Mouse (Mus musculus) kidney, adult 2 months (tissue): Measurements from ENCODE around the gene Gtf3c5. TPM values are rescaled to one million over a fixed set of nuclear protein-coding genes. Genes with fewer than 3 reads are reported as not detected.

Experiments used
- DNase-seq: peaks from one replicate; pipeline ENCODE4 v3.0.0; 2021
- H3K27ac ChIP-seq: fragments of 200-500 bp; 2 replicates; pipeline ENCODE4 v1.5.1; 2012; ENCODE audit warnings: low read depth, low read length, control low read depth, inconsistent platforms; ENCODE audit not compliant: insufficient read depth
- H3K27me3 ChIP-seq: fragments of 200-500 bp; replicated peaks from 2 replicates; pipeline ENCODE4 v1.6.1; 2012; ENCODE audit warnings: mild to moderate bottlenecking, moderate library complexity, low read length, inconsistent platforms; ENCODE audit not compliant: control insufficient read depth, insufficient read depth
- H3K36me3 ChIP-seq: fragments of 200-500 bp; 2 replicates; pipeline ENCODE4 v1.6.1; 2012; ENCODE audit warnings: mild to moderate bottlenecking, moderate library complexity, low read length, inconsistent platforms; ENCODE audit not compliant: control insufficient read depth, insufficient read depth
- H3K4me1 ChIP-seq: fragments of 200-500 bp; 2 replicates; pipeline ENCODE4 v1.6.1; 2011; ENCODE audit warnings: low read length; ENCODE audit not compliant: control insufficient read depth, insufficient read depth
- H3K4me3 ChIP-seq: fragments of 200-500 bp; 2 replicates; pipeline ENCODE4 v1.5.1; 2011; ENCODE audit warnings: mild to moderate bottlenecking, low read depth, low read length, control low read depth; ENCODE audit not compliant: insufficient read depth
- CTCF ChIP-seq: fragments of 200-500 bp; conservative IDR thresholded peaks from 2 replicates; pipeline ENCODE4 v1.5.1; 2011; ENCODE audit warnings: low read depth, mild to moderate bottlenecking, control low read depth, low read length, moderate library complexity, mixed read lengths; ENCODE audit not compliant: insufficient read depth, insufficient read length
- POLR2A ChIP-seq: fragments of 200-500 bp; IDR thresholded peaks from one replicate; pipeline ENCODE4 v1.6.1; 2011; ENCODE audit warnings: low read depth, low read length, control low read depth
- WGBS: fragments of 180-500 bp; shearing (Covaris S2); methylation state at CpG from one replicate; pipeline ENCODE4 v1.1.7; 2018; 5-methylcytosine and 5-hydroxymethylcytosine counted together
- polyA plus RNA-seq: library from polyadenylated mRNA; depleted of rRNA; stranded (reverse); fragments of >200 nt; gene quantifications from 2 replicates; pipeline ENCODE4 v1.2.3, GENCODE M21; 2012

The Gtf3c5 gene
- polyA plus RNA-seq, 1 experiment: 20.8 TPM

DNA sequence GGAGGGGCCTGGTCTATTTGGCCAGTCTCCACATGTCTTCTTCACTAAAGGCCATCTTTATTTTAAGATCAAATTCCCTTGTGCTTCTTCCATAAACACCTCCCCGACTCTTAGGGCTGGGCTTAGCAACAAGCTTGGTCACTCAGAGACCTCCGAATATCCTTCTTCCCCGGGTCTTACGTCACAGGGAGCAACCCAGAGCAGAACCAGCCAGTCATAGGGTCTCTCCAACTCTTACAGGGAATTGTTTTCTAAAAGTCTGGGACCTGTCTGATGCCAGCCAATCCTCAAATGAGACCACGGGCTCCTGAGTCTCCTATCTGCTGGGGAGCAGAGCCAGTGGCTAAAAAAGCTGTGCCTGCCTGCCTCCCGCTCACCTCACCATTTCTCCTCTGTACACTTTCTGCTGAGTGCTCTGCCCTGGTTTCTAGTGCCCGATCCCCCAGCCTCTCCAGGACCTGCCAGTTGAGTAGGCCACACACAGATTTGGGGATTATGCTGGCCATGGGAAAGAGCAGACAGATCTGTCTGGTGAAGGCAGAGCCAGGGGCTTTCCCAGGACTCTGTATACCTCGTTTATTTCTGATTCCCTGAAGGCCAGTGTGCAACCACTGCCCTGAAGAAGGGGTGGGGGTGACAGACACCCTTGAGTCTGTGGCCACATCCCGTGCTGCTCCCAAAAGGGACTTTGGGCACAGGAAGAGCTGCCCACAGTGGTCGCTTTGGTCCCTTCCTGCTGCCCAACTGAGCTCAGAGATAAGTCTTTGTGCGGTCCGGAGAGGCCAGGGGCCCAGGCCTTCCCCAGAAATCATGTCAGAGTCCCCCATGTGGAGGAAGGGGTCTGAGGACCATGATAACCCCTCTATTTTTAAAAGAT lies 15.4 kb upstream of the Gtf3c5 start:
- no peak overlapping the region for H3K4me3 ChIP-seq
- H3K27ac ChIP-seq: no peak overlapping the region
- WGBS: 66% methylated on average over 12 of the region's 12 CpGs
- no peak for DNase-seq
- H3K27me3 ChIP-seq: no peaks in the 10 kb centered on the region
- H3K4me1 ChIP-seq: no peaks in the 10 kb centered on the region
- H3K36me3 ChIP-seq: no peaks in the 10 kb centered on the region
- TF ChIP-seq CTCF: no peak

DNA sequence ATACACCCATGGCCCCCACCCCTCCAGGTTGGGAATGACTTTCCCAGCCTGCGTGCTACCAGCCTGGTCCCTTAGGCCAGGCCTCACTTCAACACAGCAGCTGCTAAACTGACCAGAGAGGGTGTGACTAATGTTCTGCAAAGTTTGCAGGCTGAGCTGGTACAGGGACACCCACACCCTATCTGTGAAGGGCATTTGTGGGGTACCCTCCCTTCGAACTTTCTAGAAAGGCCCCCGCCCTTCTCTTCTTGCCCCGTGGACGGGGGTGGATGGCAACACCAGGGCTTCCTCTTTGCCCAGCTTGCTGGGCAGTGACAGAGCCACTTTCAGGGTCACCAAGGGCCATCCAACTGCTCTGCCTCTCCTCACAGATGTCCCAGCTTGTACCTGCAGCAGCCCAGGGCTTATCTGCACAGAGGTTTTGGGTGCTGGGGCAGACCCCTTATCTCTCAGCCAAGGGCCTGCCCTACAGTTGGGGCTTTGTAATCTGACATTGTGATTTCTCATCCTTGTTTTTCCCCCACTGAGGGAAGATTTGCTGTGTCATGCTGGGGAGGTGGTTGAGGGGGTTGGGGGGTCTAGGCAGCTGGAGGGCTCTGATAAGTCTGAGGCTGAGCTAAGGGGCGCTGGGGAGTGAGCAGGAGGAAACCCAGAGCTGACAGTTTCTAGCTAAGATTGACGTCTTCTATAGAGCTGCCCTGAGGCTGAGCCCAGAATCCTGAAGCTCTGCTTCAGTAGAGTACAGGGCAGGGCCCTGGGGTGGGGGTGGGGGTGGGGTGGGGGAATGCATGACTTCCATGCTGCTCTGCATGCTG lies 14.4 kb upstream of the Gtf3c5 start:
- no peak for DNase-seq
- H3K27ac ChIP-seq: no peak overlapping the region
- no peaks in the 10 kb centered on the region for H3K4me1 ChIP-seq
- no peak overlapping the region for H3K4me3 ChIP-seq
- H3K36me3 ChIP-seq: no peaks in the 10 kb centered on the region
- no peak for TF ChIP-seq POLR2A
- no peak for TF ChIP-seq CTCF
- 81% methylated on average over 7 of the region's 7 CpGs for WGBS
- no peaks in the 10 kb centered on the region for H3K27me3 ChIP-seq

DNA sequence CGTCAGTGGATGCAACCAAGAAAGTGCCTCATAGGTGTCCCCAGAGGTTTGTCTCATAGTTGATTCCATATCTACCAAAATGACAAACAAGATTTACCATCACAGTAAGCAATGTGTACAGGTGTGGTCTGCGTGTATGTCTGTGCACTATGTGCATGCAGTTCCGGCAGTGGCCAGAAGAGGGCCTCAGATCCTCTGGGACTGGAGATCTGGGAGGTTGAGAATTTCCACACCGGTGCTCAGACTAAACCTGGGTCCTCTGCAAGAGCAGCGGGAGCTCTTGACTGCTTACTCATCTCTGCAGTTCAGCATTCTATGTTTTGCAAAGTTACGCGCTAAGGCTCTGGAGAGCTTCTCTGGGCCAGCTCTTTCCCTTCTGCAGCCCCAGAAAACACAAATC lies 13.4 kb upstream of the Gtf3c5 start:
- DNase-seq: no peak
- Histone ChIP-seq H3K27me3 (no peaks in the 10 kb centered on the region), H3K27ac (no peak overlapping the region), H3K4me3 (no peak overlapping the region), H3K4me1 (no peaks in the 10 kb centered on the region), H3K36me3 (no peaks in the 10 kb centered on the region)
- 95% methylated on average over 7 of the region's 7 CpGs for WGBS
- 0 out of 2 replicates have a peak, but pooled peaks have one; percentile 20 for TF ChIP-seq CTCF
- TF ChIP-seq POLR2A: no peak

DNA sequence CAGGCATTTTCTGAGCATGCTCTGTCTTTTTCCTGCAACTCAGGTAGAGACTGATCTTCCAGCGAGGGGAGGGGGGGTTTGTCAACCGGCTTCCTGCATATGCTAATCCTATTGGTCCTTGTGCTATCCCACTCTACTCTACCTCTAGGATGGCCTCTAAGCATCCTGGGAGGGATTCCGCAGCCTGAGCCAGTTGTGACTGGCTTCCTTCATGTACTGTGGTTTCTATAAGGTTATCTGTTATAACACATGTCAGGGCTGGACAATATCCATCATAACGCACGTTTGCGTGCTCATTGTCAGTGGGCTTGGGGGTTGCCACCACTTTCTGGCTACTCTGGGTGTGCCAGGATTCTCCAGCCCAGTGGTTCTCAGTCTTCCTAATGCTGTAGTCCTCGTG lies 12.5 kb upstream of the Gtf3c5 start:
- H3K27ac ChIP-seq: no peak overlapping the region
- DNase-seq: no peak
- no peaks in the 10 kb centered on the region for H3K36me3 ChIP-seq
- no peaks in the 10 kb centered on the region for H3K27me3 ChIP-seq
- no peak overlapping the region for H3K4me3 ChIP-seq
- no peaks in the 10 kb centered on the region for H3K4me1 ChIP-seq
- 85% methylated on average over 7 of the region's 7 CpGs for WGBS
- TF ChIP-seq CTCF: no peak

DNA sequence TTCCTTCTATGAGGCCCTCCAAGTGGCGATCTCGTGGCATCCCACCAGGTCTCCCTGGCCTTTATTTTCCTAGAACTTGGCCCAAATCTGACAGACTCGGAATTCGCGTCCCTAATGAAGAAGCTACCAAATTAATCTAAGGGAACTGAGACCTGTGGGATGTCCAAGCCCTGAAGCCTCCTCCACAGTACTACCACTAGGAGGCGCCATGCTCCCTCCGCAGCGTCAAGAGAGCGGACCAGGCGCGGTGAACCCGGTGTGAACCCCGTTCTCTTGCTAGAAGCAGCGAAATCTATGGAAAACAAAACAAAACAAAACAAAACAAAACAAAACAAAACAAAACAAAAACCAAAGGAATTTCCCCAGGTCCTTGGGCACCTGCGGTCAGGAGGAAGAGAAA lies 9.3 kb upstream of the Gtf3c5 start:
- peak; percentile 73 for DNase-seq
- peak; percentile 90 for TF ChIP-seq CTCF
- TF ChIP-seq POLR2A: no peak
- no peak overlapping the region for H3K27ac ChIP-seq
- no peaks in the 10 kb centered on the region for H3K4me1 ChIP-seq
- 8% methylated on average over 15 of the region's 15 CpGs for WGBS
- H3K36me3 ChIP-seq: no peaks in the 10 kb centered on the region
- no peaks in the 10 kb centered on the region for H3K27me3 ChIP-seq
- no peak overlapping the region for H3K4me3 ChIP-seq

DNA sequence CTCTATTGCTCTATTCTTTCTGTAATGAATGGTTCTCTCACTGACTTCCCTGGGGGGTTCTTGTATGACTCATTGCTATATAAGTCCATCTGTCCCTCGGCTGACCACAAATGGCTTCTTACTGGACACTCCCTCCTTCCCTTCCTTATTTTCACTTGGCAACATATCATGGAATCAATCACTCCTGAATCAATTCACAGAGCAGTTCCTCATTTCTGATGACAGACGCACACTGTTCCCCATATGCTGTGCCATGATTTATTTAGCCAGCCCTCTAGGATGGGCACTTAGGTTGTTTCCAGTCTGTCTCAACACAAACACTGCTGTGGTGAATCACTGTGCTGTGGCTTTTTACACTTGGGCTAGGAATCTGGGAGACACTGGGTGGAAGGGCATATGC lies 7.9 kb upstream of the Gtf3c5 start:
- WGBS: 53% methylated on average over 2 of the region's 2 CpGs
- Histone ChIP-seq H3K27ac (no peak overlapping the region), H3K4me3 (no peak overlapping the region), H3K36me3 (no peaks in the 10 kb centered on the region), H3K4me1 (no peaks in the 10 kb centered on the region), H3K27me3 (no peaks in the 10 kb centered on the region)
- TF ChIP-seq POLR2A (no peak), CTCF (no peak)
- no peak for DNase-seq

DNA sequence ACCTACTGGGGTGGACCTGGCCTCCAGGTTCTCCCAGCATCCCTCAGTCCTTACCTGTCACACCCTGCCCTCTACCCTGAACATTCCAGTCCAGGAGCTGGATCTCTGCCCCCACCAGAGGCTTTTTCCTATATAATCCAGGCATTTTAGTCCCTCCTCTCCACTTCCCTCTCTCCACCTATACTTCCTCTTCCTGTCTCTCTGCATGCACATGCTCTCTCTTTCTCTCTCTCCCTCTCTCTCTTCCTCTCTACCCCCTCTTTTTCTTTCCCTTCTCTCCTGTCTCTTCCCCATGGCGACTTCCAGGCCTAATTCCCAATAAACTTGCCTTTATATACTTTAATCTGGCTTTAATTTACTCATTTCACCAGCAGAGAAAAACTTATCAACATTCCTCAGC lies 5.0 kb upstream of the Gtf3c5 start:
- Histone ChIP-seq H3K4me1 (no peaks in the 10 kb centered on the region), H3K27me3 (no peaks in the 10 kb centered on the region), H3K27ac (no peak overlapping the region), H3K36me3 (no peaks in the 10 kb centered on the region), H3K4me3 (no peak overlapping the region)
- no peak for TF ChIP-seq POLR2A
- no peak for TF ChIP-seq CTCF
- DNase-seq: no peak
- 43% methylated on average over 1 of the region's 1 CpGs for WGBS
